Mouse (Mus musculus) small intestine, adult 2 months (tissue): Measurements from ENCODE around the gene Mgrn1.

Source experiments
- CTCF ChIP-seq: fragments of 200-500 bp; IDR thresholded peaks from 2 replicates; pipeline ENCODE4 v1.5.1; 2012; ENCODE audit warnings: low read depth, mild to moderate bottlenecking, control low read depth, inconsistent platforms, low read length, moderate library complexity, mixed read lengths; ENCODE audit not compliant: insufficient replicate concordance, insufficient read length; ENCODE audit errors: extremely low read depth
- POLR2A ChIP-seq: fragments of 200-500 bp; IDR thresholded peaks from 2 replicates; pipeline ENCODE4 v1.6.1; 2012; ENCODE audit warnings: low read depth, mild to moderate bottlenecking, control low read depth, inconsistent platforms, low read length, moderate library complexity

DNA sequence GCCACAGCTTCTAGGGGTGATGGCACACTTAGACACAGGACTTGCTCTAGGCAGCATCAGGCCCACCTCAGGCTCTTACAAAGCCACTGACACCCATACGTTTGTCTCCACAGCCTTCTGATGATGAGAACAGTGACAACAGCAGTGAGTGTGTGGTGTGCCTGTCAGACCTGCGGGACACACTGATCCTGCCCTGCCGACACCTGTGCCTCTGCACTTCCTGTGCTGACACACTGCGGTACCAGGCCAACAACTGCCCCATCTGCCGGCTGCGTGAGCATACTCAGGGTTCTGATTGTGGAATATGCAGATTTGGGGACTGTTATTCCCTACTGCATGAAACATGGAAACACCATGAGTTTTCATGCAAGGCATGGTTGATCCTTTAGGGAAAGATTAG is 36.4 kb downstream of the Mgrn1 start:
- TF ChIP-seq CTCF (no peak), POLR2A (no peak)
